8 mouse cellular contexts compared by ENCODE assay signal in genomic region chr10:80156002-80156751, GRCm38 (mm10). TPM values are rescaled to one million over a fixed set of nuclear protein-coding genes. Genes with fewer than 3 reads are reported as not detected.
DNase-seq lines count a peak whose midpoint lies in the region; ATAC-seq and TF ChIP-seq lines count a peak whose summit lies in the region.

No protein-coding gene starts in this region.

- H3K4me3 ChIP-seq in heart, embryonic 13.5 days = no peak overlapping the region
- no peak overlapping the region for H3K4me3 ChIP-seq in CH12.LX (replicated peaks in 1 of 3; ENCODE audit: low read depth in 2 of 3, low read length in 2 of 3, poor library complexity in 1 of 3)
- no peak overlapping the region for H3K4me3 ChIP-seq in forebrain, embryonic 14.5 days (ENCODE audit: low read depth, low read length)
- H3K4me3 ChIP-seq in liver, embryonic 16.5 days (ENCODE audit: low read depth, low read length) = no peak overlapping the region

- in situ Hi-C loops in CH12.LX (cut with MboI; ENCODE audit: low pct_ligation_motif_present, low pct_unique_long_range_greater_than_20kb, low sequenced_read_pairs) = no loop called here

- no peak for ATAC-seq in heart, embryonic 13.5 days (ENCODE audit: extremely low read depth, insufficient number of reproducible peaks, low FRiP score, low TSS enrichment)
- no peak for ATAC-seq in forebrain, embryonic 14.5 days
- no peak for ATAC-seq in liver, embryonic 16.5 days (ENCODE audit: low read depth)
- ATAC-seq in megakaryocyte-erythroid progenitor cell, adult 5-6 weeks (replicated peaks; ENCODE audit: low FRiP score, low TSS enrichment, poor library complexity, severe bottlenecking) = no peak

- TF ChIP-seq POLR2A in CH12.LX (IDR thresholded peaks at IDR 0.05; ENCODE audit: low read depth, low read length) = no peak

- intact Hi-C loops in heart, postnatal 25 days (cut with DNase I) = no loop called here

- no peak for TF ChIP-seq CTCF in CH12.LX (conservative IDR thresholded peaks at IDR 0.05 in 1 of 2, IDR thresholded peaks at IDR 0.05 in 1 of 2; ENCODE audit: low read depth in 2 of 2, low read length in 2 of 2)

- H3K4me2 ChIP-seq in heart, embryonic 13.5 days = peak overlapping the region; percentile 16; the same call in 1 of the 2 replicates
- no peak overlapping the region for H3K4me2 ChIP-seq in CH12.LX (ENCODE audit: insufficient read depth, low read depth, poor library complexity, severe bottlenecking)
- H3K4me2 ChIP-seq in forebrain, embryonic 14.5 days (ENCODE audit: low read length) = no peak overlapping the region
- no peak overlapping the region for H3K4me2 ChIP-seq in liver, embryonic 16.5 days (ENCODE audit: low read depth, low read length)

- peaks cover 12% of the 10 kb centered on the region for H3K79me2 ChIP-seq in CH12.LX (replicated peaks; ENCODE audit: control insufficient read depth, extremely low read depth, insufficient read depth, poor library complexity, severe bottlenecking)

- H3K9me3 ChIP-seq in heart, embryonic 13.5 days = no peaks in the 10 kb centered on the region
- no peaks in the 10 kb centered on the region for H3K9me3 ChIP-seq in CH12.LX (replicated peaks; ENCODE audit: low read length)
- no peaks in the 10 kb centered on the region for H3K9me3 ChIP-seq in forebrain, embryonic 14.5 days (replicated peaks; ENCODE audit: control insufficient read depth, low read length)
- no peaks in the 10 kb centered on the region for H3K9me3 ChIP-seq in liver, embryonic 16.5 days (replicated peaks; ENCODE audit: control insufficient read depth, low read length)

- DNase-seq in heart, postnatal 25 days (ENCODE audit: low spot score) = no peak
- no peak for DNase-seq in CH12.LX (ENCODE audit: extremely low read depth)
- no peak for DNase-seq in forebrain, embryonic 14.5 days (ENCODE audit: low spot score)
- no peak for DNase-seq in thymus, adult 18-20 months
- DNase-seq in cerebellum, postnatal 25 days = no peak

- H3K4me1 ChIP-seq in heart, embryonic 13.5 days = peaks cover 93% of the 10 kb centered on the region
- H3K4me1 ChIP-seq in CH12.LX (ENCODE audit: control insufficient read depth in 1 of 2, insufficient read depth in 2 of 2) = peaks cover 30 to 72% of the 10 kb centered on the region in 2 experiments
- peaks cover 31% of the 10 kb centered on the region for H3K4me1 ChIP-seq in forebrain, embryonic 14.5 days (ENCODE audit: control insufficient read depth, insufficient read depth, low read length)
- peaks cover 93% of the 10 kb centered on the region for H3K4me1 ChIP-seq in liver, embryonic 16.5 days (ENCODE audit: control insufficient read depth, low read depth, low read length)

- dilution Hi-C loops in CH12.LX (cut with MboI; ENCODE audit: extremely low pct_ligation_motif_present, extremely low pct_unique_long_range_greater_than_20kb, low sequenced_read_pairs) = no loop called here

- TF ChIP-seq EP300 in CH12.LX (IDR thresholded peaks at IDR 0.05; ENCODE audit: low read length) = no peak

- no peak for TF ChIP-seq RAD21 in CH12.LX (IDR thresholded peaks at IDR 0.05; ENCODE audit: low read depth, low read length)

- H3K9ac ChIP-seq in heart, embryonic 13.5 days = peak overlapping the region; percentile 64
- H3K9ac ChIP-seq in CH12.LX (ENCODE audit: insufficient read depth, low read depth) = no peak overlapping the region
- peak overlapping the region; percentile 41; the same call in 1 of the 2 replicates for H3K9ac ChIP-seq in forebrain, embryonic 14.5 days (ENCODE audit: low read length)
- no peak overlapping the region for H3K9ac ChIP-seq in liver, embryonic 16.5 days (ENCODE audit: low read depth, low read length)

- peaks cover 67% of the 10 kb centered on the region for H3K36me3 ChIP-seq in heart, embryonic 13.5 days
- H3K36me3 ChIP-seq in CH12.LX (replicated peaks in 1 of 2; ENCODE audit: control insufficient read depth in 1 of 2, insufficient read depth in 1 of 2, low read length in 1 of 2) = peaks cover 40 to 51% of the 10 kb centered on the region in 2 experiments
- peaks cover 74% of the 10 kb centered on the region for H3K36me3 ChIP-seq in forebrain, embryonic 14.5 days (ENCODE audit: control insufficient read depth, insufficient read depth, low read length)
- H3K36me3 ChIP-seq in liver, embryonic 16.5 days (ENCODE audit: control insufficient read depth, insufficient read depth) = peaks cover 51% of the 10 kb centered on the region

- no peaks in the 10 kb centered on the region for H3K27me3 ChIP-seq in heart, embryonic 13.5 days (replicated peaks)
- no peaks in the 10 kb centered on the region for H3K27me3 ChIP-seq in CH12.LX (replicated peaks)
- no peaks in the 10 kb centered on the region for H3K27me3 ChIP-seq in forebrain, embryonic 14.5 days (replicated peaks; ENCODE audit: control insufficient read depth, insufficient read depth, low read length)
- H3K27me3 ChIP-seq in liver, embryonic 16.5 days (ENCODE audit: control insufficient read depth, insufficient read depth, low read depth, low read length) = no peaks in the 10 kb centered on the region

- 78% methylated on average over 29 of the region's 29 CpGs for WGBS in heart, embryonic 13.5 days
- WGBS in forebrain, embryonic 14.5 days = 83% methylated on average over 29 of the region's 29 CpGs
- WGBS in liver, embryonic 16.5 days (ENCODE audit: insufficient replicate concordance) = 78% methylated on average over 29 of the region's 29 CpGs

- H3K27ac ChIP-seq in heart, embryonic 13.5 days (replicated peaks) = peak overlapping the region; percentile 98
- 0 out of 2 replicates have a peak overlapping the region, but pooled peaks have one; percentile 5 for H3K27ac ChIP-seq in CH12.LX (ENCODE audit: insufficient read depth, low read depth)
- H3K27ac ChIP-seq in forebrain, embryonic 14.5 days (ENCODE audit: low read depth, low read length) = peak overlapping the region; percentile 87
- 0 out of 2 replicates have a peak overlapping the region, but pooled peaks have one; percentile 10 for H3K27ac ChIP-seq in liver, embryonic 16.5 days (ENCODE audit: low read length)

RNA-seq across cellular contexts. Expression of gene Midn, which starts 8.1 kb away (rescaled TPM):
- 15.6 and 15.7 TPM in 2 replicates for polyA plus RNA-seq in heart, embryonic 13.5 days (2015; fragmentation: Nextera tagmentation; extraction: Ambion mirVana)
- 100 to 1,000 TPM in 1 of 2 experiments, 10 to 100 TPM in 1; 92.1 to 120 TPM for total RNA-seq in heart, postnatal 25 days (2021)
- 11.6 and 16.2 TPM in 2 replicates for total RNA-seq in CH12.LX (2012; rRNA removed)
- total RNA-seq in CH12.LX (2014; rRNA removed) = 3.9 and 4.7 TPM in 2 replicates
- polyA plus RNA-seq in CH12.LX (2012; ENCODE audit: insufficient read length, low read depth) = 25.2 and 33.2 TPM in 2 replicates
- 67.0 and 73.6 TPM in 2 replicates for polyA plus RNA-seq in forebrain, embryonic 14.5 days (2014; fragmentation: Nextera tagmentation; extraction: Ambion mirVana)
- polyA plus RNA-seq in liver, embryonic 16.5 days (2015; fragmentation: Nextera tagmentation; extraction: Ambion mirVana) = 2.3 and 2.6 TPM in 2 replicates
- 30.9 and 34.0 TPM in 2 replicates for total RNA-seq in megakaryocyte-erythroid progenitor cell, adult 5-6 weeks (2014; fragmentation: Nextera tagmentation)
- 9.4 and 10.5 TPM in 2 replicates for total RNA-seq in megakaryocyte-erythroid progenitor cell, adult 5-6 weeks (2017)

RNA-seq across cellular contexts. Expression of gene Cirbp, which starts 9.6 kb away (rescaled TPM):
- polyA plus RNA-seq in heart, embryonic 13.5 days (2015; fragmentation: Nextera tagmentation; extraction: Ambion mirVana) = 87.9 and 96.4 TPM in 2 replicates
- 10 to 100 TPM; 31.7 to 43.1 TPM for total RNA-seq in heart, postnatal 25 days (2021)
- 28.3 and 34.4 TPM in 2 replicates for total RNA-seq in CH12.LX (2012; rRNA removed)
- total RNA-seq in CH12.LX (2014; rRNA removed) = 27.0 and 31.9 TPM in 2 replicates
- polyA plus RNA-seq in CH12.LX (2012; ENCODE audit: insufficient read length, low read depth) = 40.2 and 45.9 TPM in 2 replicates
- 239 and 266 TPM in 2 replicates for polyA plus RNA-seq in forebrain, embryonic 14.5 days (2014; fragmentation: Nextera tagmentation; extraction: Ambion mirVana)
- polyA plus RNA-seq in liver, embryonic 16.5 days (2015; fragmentation: Nextera tagmentation; extraction: Ambion mirVana) = 13.8 and 14.2 TPM in 2 replicates
- 31.5 and 44.0 TPM in 2 replicates for total RNA-seq in megakaryocyte-erythroid progenitor cell, adult 5-6 weeks (2014; fragmentation: Nextera tagmentation)
- 30.8 and 73.1 TPM in 2 replicates for total RNA-seq in megakaryocyte-erythroid progenitor cell, adult 5-6 weeks (2017)

RNA-seq across cellular contexts. Expression of gene Cbarp, which starts 15.5 kb away (rescaled TPM):
- 1.6 and 2.5 TPM in 2 replicates for polyA plus RNA-seq in heart, embryonic 13.5 days (2015; fragmentation: Nextera tagmentation; extraction: Ambion mirVana)
- total RNA-seq in heart, postnatal 25 days (2021) = 1 to 10 TPM; 2.4 to 3.1 TPM
- total RNA-seq in CH12.LX (2012; rRNA removed) (2.3 and 2.6 TPM in 2 replicates), CH12.LX (2014; rRNA removed) (0.09 and 0.19 TPM in 2 replicates)
- polyA plus RNA-seq in CH12.LX (2012; ENCODE audit: insufficient read length, low read depth) = 1.7 and 2.4 TPM in 2 replicates
- polyA plus RNA-seq in forebrain, embryonic 14.5 days (2014; fragmentation: Nextera tagmentation; extraction: Ambion mirVana) = 41.0 and 42.4 TPM in 2 replicates
- polyA plus RNA-seq in liver, embryonic 16.5 days (2015; fragmentation: Nextera tagmentation; extraction: Ambion mirVana) = 0.44 and 0.65 TPM in 2 replicates
- 5.2 and 10.5 TPM in 2 replicates for total RNA-seq in megakaryocyte-erythroid progenitor cell, adult 5-6 weeks (2014; fragmentation: Nextera tagmentation)
- 3.7 TPM in 1 of 2 replicates, not detected in the other for total RNA-seq in megakaryocyte-erythroid progenitor cell, adult 5-6 weeks (2017)

RNA-seq across cellular contexts. Expression of gene 1600002K03Rik, which starts 16.6 kb away (rescaled TPM):
- 10.4 and 13.1 TPM in 2 replicates for polyA plus RNA-seq in heart, embryonic 13.5 days (2015; fragmentation: Nextera tagmentation; extraction: Ambion mirVana)
- 1 to 10 TPM; 4.2 to 5.2 TPM for total RNA-seq in heart, postnatal 25 days (2021)
- total RNA-seq in CH12.LX (2012; rRNA removed) (30.5 and 37.7 TPM in 2 replicates), CH12.LX (2014; rRNA removed) (34.3 and 40.2 TPM in 2 replicates)
- polyA plus RNA-seq in CH12.LX (2012; ENCODE audit: insufficient read length, low read depth) = 19.3 and 21.9 TPM in 2 replicates
- polyA plus RNA-seq in forebrain, embryonic 14.5 days (2014; fragmentation: Nextera tagmentation; extraction: Ambion mirVana) = 7.2 and 9.0 TPM in 2 replicates
- polyA plus RNA-seq in liver, embryonic 16.5 days (2015; fragmentation: Nextera tagmentation; extraction: Ambion mirVana) = 8.4 and 8.7 TPM in 2 replicates
- 14.2 and 22.9 TPM in 2 replicates for total RNA-seq in megakaryocyte-erythroid progenitor cell, adult 5-6 weeks (2014; fragmentation: Nextera tagmentation)
- 25.4 and 27.8 TPM in 2 replicates for total RNA-seq in megakaryocyte-erythroid progenitor cell, adult 5-6 weeks (2017)

RNA-seq across cellular contexts. Expression of gene Atp5d, which starts 17.7 kb away (rescaled TPM):
- 808 and 893 TPM in 2 replicates for polyA plus RNA-seq in heart, embryonic 13.5 days (2015; fragmentation: Nextera tagmentation; extraction: Ambion mirVana)
- total RNA-seq in heart, postnatal 25 days (2021) = 1,000 to 10,000 TPM; 1,252 to 1,264 TPM
- total RNA-seq in CH12.LX (2012; rRNA removed) (270 and 326 TPM in 2 replicates), CH12.LX (2014; rRNA removed) (85.8 and 106 TPM in 2 replicates)
- polyA plus RNA-seq in CH12.LX (2012; ENCODE audit: insufficient read length, low read depth) = 306 and 352 TPM in 2 replicates
- 412 and 467 TPM in 2 replicates for polyA plus RNA-seq in forebrain, embryonic 14.5 days (2014; fragmentation: Nextera tagmentation; extraction: Ambion mirVana)
- polyA plus RNA-seq in liver, embryonic 16.5 days (2015; fragmentation: Nextera tagmentation; extraction: Ambion mirVana) = 288 and 309 TPM in 2 replicates
- 282 and 325 TPM in 2 replicates for total RNA-seq in megakaryocyte-erythroid progenitor cell, adult 5-6 weeks (2014; fragmentation: Nextera tagmentation)
- total RNA-seq in megakaryocyte-erythroid progenitor cell, adult 5-6 weeks (2017) = 29.3 and 49.3 TPM in 2 replicates

Comparison
In these comparisons a context has a peak if more than half of its experiments do, and no peak if none do; other contexts are left out.
1. H3K27ac ChIP-seq: peak in every context shown above with its lines; median percentile 98 in heart, embryonic 13.5 days; 87 in forebrain, embryonic 14.5 days; 10 in liver, embryonic 16.5 days; 5 in CH12.LX.
2. H3K9ac ChIP-seq: peak in heart, embryonic 13.5 days (single experiment) and forebrain, embryonic 14.5 days (single experiment); none in CH12.LX (single experiment) and liver, embryonic 16.5 days (single experiment).
3. RNA of gene Cbarp, which starts 15.5 kb away (polyA plus RNA-seq): 41.0 to 42.4 TPM in forebrain, embryonic 14.5 days; 1.7 to 2.4 TPM in CH12.LX, 1.6 to 2.5 TPM in heart, embryonic 13.5 days and 0.44 to 0.65 TPM in liver, embryonic 16.5 days; every median in the first group is over 10 times any median in the second.